Mouse (Mus musculus) erythroblast, adult 5-6 weeks (primary cell): ENCODE data around the gene Hhatl. TPM values are rescaled to one million over a fixed set of nuclear protein-coding genes. Genes with fewer than 3 reads are reported as not detected.
A peak's percentile ranks its signal among the peaks of the same experiment; 100 is the strongest.

ENCODE experiments used
- ATAC-seq: replicated peaks from 2 replicates; pipeline ENCODE4 v1.8.0; 2016; ENCODE audit warnings: moderate number of reproducible peaks, mild to moderate bottlenecking, moderate TSS enrichment, inconsistent platforms; ENCODE audit not compliant: poor library complexity, low FRiP score, severe bottlenecking
- total RNA-seq, 2 experiments: library from RNA; stranded (forward) in 1 of 2; stranded (reverse) in 1 of 2; fragments of 150-400 nt in 1 of 2; fragments of 200-764, 138-1000 nt in 1 of 2; gene quantifications; 2 replicates each; pipeline versions ENCODE4 v1.2.3 to v1.2.4; 2015 to 2017; ENCODE audit warnings: low replicate concordance in 2 of 2

Hhatl gene
- total RNA-seq (2015; ENCODE audit: low replicate concordance) (not detected in 2 replicates), total RNA-seq (2017; ENCODE audit: low replicate concordance) (not detected in 2 replicates)

DNA sequence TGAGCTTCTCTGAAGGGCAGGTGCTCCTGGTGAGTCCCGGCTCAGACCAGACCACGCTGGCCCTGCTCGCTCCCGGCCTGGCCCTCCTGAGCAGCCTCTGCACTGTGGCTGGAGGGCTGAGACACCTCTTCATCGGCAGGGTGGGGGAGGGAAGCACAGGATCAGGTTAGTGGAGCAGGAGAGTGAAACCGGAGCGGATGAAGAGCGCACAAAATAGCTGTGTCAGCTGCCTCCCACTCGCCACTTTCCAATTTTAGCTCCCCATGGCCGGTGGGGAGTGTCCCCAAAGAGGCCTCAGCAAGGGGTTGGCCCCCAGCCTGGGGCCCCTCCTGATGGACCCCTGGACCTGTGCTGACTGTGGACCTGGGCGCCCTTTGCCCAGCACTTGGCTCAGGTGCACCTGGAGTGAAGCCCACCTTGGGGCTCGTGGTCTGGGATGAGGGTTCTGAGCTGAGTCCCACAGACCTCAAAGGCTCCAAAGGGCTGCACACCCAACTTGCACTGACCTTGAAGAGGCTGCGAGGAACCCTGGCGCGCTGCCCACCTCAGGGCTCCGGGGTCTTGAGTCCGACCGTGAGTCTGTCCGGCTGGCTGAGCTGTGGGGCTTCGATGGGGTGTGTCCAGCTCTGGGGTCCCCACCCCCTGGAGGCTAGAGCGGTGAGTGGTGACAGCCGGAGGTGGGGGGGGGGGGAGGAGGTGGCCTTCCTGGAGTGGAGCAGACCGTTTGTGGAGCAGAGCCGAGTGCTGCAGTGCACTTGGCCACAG, at the start of gene Hhatl:
Hhatl (minus strand) TSS at position 751 of the 765 bp plus-strand sequence.
- no peak for ATAC-seq

GRCm38 (mm10) chr9:121839622-121839965, 47.3 kb upstream of the Hhatl start:
- ATAC-seq, result no peak

GRCm38 (mm10) chr9:121838829-121839621, 46.7 kb upstream of the Hhatl start, which contains the start of gene Ccdc13:
Gene Ccdc13, minus strand, starts transcription at chr9:121839461.
- no peak for ATAC-seq

DNA sequence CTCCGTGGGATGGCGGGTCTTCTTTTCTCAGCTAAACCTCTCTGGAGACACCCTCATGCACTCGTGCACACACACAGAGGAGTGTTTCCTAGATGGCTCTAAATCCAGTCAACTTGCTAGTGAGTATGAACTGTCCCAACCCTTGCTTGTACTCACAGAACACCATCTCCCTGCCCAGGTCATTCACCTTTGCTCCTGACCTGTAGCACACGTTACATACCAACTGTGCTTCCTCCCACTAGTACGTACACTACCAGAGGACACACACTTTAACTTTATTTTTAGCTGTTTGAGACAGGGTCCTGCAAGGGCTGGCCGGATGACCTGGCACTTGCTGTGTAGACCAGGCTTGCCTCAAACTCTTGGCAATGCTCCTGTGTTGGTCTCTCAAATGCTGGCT, 45.7 kb upstream of the Hhatl start:
- no peak for ATAC-seq

DNA sequence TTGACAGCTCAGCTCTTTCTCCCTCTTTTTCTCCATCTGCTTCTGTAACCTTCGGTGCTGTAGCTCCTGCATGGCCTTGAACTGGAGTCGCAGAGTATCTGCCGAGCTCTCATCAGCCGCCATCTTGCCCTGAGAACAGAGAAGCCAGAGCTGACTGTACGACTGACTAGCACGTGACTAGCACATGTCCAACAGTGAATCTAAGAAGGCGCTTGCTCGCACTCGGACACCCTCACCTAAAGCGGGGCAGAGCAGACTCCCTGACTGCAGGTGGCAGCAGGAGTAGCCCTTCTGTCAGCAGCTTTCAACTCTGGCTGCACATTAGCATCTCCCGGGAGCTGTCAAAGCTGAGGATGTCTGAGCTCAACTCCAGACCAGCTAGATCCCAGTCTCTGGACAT, 41.5 kb upstream of the Hhatl start:
- no peak for ATAC-seq

DNA sequence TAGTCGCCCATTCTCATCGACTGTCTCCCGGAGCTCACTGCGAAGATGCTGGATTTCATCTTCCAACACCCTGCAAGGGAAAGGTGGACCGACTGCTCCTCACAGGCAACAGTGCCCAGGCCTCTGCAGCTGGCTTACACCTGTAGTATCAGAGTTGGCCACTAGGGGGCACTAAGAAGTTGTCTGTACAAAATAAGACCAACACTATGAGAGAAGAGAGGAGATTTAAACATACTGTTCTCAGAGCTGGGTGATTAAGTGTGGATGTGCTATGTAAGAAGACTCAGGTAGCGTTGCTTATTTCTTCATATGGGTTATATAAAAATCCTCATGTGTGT, 38.6 kb upstream of the Hhatl start:
- peak; percentile 78 for ATAC-seq

DNA sequence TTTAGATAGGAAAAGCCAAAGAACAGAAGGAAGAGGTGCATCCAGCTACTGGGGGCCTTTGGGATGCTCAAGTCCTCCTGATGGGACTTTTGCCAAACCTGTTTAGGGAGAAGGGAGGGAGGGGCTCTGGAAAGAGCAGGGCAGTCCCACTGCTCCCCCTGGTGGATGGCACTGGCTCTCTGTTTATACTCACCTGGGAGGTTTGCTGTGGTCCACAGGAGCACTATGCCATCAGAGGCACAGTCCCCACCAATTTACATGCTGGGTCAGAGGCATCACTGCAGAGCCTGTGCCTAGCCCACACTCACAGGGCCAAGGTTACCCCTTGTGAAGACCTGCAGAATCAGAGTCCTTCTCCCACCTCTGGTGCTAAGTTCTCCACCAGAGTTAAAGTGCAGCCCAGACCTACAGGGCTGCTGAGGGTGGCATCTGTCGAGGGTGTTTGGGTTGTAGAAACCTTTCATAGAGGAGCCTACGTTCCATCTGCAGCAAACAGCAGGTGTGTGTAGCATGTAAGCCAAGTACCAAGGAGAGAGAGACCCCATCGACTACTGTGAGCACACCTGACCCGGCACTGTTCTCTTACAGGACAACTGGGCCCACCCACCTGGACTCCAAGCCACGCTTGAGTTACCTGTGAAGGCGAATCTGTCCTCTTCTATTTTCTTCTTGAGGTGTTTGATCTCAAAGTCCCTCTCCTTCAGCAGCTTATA, 38.1 kb upstream of the Hhatl start:
- ATAC-seq, result peak; percentile 19

GRCm38 (mm10) chr9:121829270-121829992, 37.1 kb upstream of the Hhatl start:
- ATAC-seq, result no peak

GRCm38 (mm10) chr9:121828314-121828713, 36.0 kb upstream of the Hhatl start:
- ATAC-seq, result no peak

DNA sequence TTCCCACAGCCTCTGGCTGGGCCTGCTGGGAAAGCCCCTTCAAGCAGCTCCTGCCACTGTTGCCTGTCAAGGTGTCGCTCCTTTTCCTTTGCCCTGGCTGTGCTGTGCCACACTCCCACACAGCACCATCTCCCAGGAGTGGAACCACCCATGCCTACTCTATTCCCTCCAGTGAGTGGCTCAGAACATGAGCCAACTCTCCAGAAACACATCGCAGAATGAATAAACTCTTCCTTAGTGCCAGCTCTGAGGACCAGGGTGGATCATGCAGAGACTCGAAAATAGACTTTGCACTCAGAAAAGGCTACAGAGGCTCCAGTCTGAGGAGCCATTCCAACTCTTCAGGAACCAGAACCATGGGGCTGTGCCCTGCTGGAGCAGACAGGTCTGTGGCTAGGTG, 34.0 kb upstream of the Hhatl start:
- ATAC-seq, result no peak

GRCm38 (mm10) chr9:121823991-121824390, 31.7 kb upstream of the Hhatl start:
- ATAC-seq, result no peak

DNA sequence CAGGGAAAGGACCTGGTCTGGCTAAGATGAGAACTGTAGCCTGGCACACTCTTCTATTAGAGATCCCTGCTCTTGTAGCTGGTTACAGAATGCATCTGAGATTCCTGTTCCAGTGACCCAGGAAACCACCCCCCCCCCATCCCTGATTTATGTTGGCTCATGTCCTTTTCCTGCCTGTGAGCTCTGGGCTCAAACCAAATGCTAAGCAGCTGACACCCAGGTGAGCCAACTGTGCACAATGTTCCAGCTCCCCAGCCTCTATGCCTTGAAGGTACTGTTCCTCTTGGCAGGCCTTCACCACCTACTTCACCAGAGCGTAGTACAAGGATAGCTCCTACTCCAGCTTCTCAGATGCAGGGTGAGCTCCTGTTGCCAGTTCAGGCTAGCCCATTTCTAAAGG, 30.7 kb upstream of the Hhatl start:
- ATAC-seq, result no peak

- ATAC-seq, result no peak
These were observed 30.3 kb upstream of the Hhatl start for GRCm38 (mm10) chr9:121822585-121822991.

DNA sequence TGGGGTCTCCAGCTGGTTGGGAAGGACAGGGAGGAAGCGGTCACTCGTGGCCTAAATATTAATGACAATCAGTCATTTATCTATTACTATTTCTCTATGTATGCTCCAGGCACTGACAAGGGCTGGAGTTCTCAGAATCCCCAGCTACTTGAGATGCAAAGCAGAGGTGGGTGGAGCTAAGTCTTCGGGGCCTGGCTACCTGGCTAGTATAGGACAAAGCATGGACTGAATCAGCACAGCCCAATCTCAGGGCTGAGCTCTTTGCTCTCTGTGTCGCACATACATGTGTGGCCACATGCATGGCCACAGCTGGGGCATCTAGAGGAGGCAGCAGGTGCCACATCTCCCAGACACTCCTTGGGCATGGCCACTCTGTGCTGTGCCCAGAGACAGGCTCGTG, 28.5 kb upstream of the Hhatl start:
- ATAC-seq, result no peak

GRCm38 (mm10) chr9:121819771-121820471, 27.6 kb upstream of the Hhatl start:
- no peak for ATAC-seq

DNA sequence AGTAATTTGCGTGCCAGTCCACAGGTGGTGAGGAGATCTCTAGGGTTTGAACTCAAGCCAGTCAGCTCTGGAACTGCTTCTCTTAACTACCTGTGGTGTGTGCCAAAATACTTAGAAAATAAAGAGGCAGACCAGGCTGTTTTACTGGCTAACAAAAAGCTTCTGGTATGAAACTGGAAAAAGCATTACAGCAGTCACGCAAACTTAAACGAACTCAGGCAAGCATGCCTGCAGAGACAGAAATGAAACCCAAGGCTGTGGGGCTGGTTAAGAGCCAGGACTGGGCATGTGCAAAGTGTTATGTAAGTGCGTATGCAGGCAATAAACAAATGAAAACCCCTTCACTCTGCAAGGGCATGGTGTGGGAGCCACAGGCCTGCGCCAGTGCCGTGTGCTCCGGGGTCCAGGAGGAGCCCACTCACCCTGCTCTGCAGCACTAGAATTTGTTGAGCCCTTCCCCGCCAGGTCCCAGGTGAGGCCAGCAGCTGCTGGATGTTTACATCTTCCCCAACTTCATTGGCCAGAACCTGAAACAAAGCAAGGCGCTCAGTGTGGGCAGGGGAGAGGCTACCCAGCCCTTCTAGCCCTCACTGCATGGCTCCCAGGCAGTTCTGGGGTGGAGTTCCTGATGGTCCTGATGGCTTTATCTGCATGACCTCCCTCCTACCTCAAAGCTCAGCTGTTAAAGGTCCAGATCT, 26.9 kb upstream of the Hhatl start:
- no peak for ATAC-seq

GRCm38 (mm10) chr9:121815183-121815582, 22.9 kb upstream of the Hhatl start:
- no peak for ATAC-seq

DNA sequence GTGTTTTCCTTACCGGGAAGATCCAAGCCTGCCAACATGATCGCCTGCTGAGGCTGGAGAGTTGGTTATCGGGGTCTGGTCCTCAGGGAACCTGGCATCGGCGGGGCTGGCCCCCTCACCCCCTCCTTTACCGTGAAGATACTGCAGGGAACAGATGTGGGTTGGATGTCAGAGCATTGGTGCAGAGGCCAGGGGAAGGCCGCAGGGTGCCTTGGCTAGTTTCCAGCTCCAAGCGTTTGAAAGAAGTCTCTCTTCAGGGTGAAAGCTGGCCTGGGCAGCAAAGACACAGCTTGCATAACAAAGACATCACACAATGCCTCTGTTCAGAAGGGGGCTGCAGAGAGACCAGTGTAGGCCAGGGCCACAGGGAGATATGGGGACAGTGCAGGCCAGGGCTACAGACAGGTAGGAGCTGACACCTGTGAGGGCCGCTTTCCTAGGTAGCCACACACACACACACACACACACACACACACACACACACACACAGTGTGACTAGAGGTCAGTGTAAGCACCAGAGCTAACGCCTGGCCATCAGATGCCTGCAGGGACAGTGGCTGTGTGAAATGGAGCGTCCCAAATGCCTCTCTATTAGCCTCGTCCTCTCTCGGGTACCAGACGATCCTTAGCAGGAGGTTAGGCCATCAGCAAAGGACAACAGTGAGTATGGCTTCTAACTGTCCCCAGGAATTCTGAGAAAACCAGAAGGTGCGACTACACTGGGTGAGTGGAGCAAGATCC, 17.9 kb upstream of the Hhatl start:
- ATAC-seq, result no peak
